Mouse (Mus musculus): ENCODE measurements at regions not wholly inside any gene's neighbourhood (a gene's known extent, or its start where the extent isn't known, plus 50 kb on each side); places are given as distances from the start of the nearest gene placed in this dataset.

DNA sequence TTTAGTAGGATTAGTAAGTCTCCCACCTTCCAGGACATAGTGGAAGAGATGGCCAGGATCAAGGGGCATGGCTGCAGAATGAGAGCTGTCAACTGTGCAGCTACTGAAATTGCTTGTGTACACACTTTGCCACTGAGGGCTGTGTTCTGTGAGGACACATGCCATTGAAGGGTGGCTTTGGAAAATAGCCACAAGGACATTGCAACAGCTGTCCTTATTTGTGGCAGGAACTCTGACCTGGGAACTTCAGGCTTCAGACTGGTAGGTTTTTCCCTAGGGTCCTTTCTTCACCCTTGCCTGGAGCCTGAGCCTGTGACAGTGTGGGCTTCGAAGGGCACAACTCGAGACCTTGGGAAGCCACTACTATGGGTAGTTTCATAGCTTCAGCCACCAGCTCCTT lies 64.2 kb upstream of the Ywhaq start:
- no peak for DNase-seq (ENCODE audit: low spot score)

DNA sequence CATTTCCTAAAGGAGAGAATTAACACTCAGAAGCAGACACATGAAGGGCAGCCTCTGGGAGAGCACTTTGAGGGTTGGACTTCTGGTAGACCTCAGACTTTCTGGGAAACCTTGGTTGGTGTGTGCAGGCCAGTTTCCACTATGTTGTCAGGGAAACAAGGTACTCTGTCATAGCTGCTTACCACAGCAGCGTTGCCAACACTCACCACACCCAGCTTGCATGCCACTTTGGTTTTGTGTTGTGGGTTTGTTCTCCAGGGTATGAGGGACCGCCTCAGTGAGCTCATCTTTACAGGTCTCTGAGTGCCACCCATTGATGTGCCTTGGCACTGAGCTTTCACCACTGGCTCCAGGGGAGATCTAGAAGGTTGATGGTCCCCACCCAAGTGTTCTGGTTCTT lies 62.8 kb upstream of the Ywhaq start:
- no peak for DNase-seq (ENCODE audit: low spot score)

DNA sequence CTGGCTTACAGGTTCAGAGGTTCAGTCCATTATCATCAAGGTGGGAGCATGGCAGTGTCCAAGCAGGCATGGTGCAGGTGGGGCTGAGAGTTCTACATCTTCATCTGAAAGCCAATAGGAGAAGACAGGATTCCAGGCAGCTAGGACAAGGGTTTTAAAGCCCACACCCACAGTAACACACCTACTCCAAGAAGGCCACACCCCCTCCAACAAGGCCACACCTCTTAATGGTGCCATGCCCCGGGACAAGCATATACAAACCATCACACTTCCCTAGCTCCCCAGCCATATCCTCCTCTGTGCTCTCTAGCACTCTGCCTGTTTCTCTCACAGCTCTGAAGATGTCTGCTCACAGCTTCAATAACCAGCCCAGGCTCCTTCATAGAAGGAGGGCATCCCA lies 61.8 kb upstream of the Ywhaq start:
- no peak for DNase-seq (ENCODE audit: low spot score)

DNA sequence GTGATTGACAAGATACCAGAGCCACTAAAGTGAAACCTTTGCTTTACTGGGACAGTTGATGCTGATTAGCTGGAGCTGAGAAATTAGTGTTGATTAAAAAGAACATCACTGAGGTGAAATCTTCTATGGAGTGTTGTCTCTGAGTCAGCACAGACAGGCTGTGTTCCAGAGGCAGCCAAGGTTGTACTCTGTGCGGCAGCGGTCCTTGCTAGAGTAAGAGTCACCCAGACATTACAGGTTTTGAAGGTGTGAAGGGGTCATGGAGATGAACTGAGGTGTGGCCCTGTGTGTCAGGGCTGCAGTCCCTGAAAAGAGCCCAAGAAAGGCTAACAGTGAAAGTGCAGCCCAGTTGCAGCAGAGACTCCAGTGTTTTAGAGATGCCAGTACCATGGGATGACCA lies 59.1 kb upstream of the Ywhaq start:
- DNase-seq (ENCODE audit: low spot score), result no peak

DNA sequence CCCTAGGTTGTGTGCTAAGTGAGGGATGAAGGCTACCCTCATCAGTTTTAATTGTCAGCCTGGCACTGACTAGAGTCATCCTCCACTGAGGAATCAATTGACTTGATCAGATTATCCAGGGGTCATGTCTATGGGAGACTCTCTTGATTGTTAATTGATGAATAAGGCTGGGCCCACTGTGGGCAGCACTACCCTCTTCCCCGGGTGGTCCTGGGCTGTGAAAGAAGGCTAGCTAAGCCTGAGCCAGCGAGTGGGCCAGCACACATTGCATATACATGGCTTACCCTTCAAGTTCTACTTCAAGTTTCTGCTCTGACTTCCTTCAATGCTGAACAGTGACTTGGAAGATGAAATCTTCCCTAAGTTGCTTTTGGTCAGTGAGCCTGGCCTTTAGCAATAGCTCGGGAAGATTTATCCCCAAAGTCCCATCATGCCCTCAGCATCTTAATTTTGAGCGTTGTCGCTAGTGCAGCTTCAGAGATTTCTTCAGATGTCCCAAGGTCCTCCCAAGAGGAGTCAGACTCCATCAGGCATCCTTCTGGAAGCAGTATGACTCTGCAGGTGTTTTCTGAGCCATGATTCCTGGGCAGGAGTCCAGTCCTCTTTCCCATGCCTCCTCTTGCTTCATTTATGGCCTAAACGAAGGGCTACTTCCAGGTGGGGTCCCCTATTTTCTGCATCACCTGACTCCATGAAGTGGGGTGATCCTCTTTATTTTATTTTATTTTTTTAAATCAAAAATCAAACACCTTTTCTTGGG lies 55.7 kb upstream of the Ywhaq start:
- no peak for DNase-seq (ENCODE audit: low spot score)

DNA sequence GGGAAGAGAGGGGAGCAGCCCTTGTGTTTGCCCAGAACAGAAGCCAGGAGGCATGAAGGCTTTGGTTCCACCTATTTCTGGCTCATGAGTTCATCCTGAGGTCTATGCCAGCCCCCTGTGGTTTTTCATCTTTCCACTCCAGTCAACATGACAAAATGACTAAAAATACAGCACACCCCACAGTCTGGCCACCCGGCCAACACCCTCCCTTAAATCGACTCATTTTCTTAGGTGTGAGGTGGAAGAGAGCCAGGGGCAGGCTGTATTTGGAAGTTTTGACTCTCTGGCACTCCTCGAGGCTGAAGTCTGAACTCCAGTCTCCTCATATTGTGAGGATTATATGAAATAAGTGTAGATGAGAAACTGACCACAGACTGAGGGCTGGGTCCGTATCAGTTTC lies 55.0 kb upstream of the Ywhaq start:
- peak; percentile 45 for DNase-seq (ENCODE audit: low spot score)

DNA sequence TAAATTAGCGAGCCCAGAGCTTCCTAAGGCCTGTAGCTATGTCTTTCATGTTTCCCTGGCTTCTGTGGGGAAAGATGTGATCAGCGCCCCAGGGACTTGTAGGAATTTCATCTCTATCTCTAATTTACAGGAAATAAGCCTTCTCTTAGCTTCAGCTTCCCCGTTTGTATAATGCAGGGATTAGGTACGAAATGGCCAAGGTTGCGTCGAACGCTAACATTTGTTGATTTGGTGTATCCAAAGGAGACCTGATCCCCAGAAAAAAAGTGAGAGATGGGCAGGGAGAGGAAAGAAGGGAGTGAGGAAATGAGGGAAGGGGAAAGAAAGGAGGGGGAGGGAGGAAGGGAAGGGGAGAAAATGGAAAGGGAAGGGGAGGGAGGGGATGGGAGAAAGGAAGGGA lies 54.5 kb upstream of the Ywhaq start:
- DNase-seq (ENCODE audit: low spot score), result no peak

DNA sequence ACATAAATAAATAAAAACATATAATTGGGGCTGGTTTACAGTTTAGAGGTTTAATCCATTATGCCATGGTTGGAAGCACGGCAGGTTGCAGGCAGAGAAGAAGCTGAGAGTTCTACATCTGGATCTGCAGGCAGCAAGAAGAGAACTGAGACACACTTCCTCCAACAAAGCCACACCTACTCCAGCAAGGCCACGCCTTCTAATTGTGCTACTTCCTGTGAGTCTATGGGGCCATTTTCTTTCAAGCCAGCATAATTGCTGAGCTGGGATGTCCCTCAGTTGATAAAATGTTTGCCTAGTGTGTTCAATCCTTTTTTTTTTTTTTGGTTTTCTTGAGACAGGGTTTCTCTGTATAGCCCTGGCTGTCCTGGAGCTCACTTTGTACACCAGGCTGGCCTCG lies 52.8 kb upstream of the Ywhaq start:
- no peak for DNase-seq (ENCODE audit: low spot score)
